Mouse (Mus musculus) WW6 (cell line): ENCODE data around the gene 4930467E23Rik.
"Not testable (repeated sequence)": the region's sequence is repeated elsewhere in the genome, so short reads cannot be mapped to it uniquely, and the experiment has no call there.

Experiments
- DNase-seq: peaks from one replicate; pipeline ENCODE4 v3.0.0-alpha.2; 2013; ENCODE audit warnings: low read depth, low spot score

The 4930467E23Rik gene

GRCm38 (mm10) chr8:19780658-19781057 lies 51.3 kb downstream of the 4930467E23Rik start:
- DNase-seq, result not testable (repeated sequence)

- not testable (repeated sequence) for DNase-seq
These were observed 52.1 kb downstream of the 4930467E23Rik start for GRCm38 (mm10) chr8:19781328-19782114.

- not testable (repeated sequence) for DNase-seq
These were observed 53.4 kb downstream of the 4930467E23Rik start for GRCm38 (mm10) chr8:19782736-19783135.

- DNase-seq, result not testable (repeated sequence)
These were observed 54.5 kb downstream of the 4930467E23Rik start for GRCm38 (mm10) chr8:19783860-19784259.

GRCm38 (mm10) chr8:19784554-19785364 lies 55.4 kb downstream of the 4930467E23Rik start:
- peak; percentile 97 for DNase-seq

- DNase-seq, result not testable (repeated sequence)
These were observed 63.3 kb downstream of the 4930467E23Rik start for GRCm38 (mm10) chr8:19792696-19793095.
